Mouse (Mus musculus) MEL (cell line): ENCODE results near the gene Srp72. TPM values are rescaled to one million over a fixed set of nuclear protein-coding genes. Genes with fewer than 3 reads are reported as not detected.

Source experiments
- DNase-seq: peaks from one replicate; pipeline ENCODE4 v3.0.0; 2011; ENCODE audit warnings: low read depth, low spot score
- H3K27ac ChIP-seq: 2 replicates; pipeline ENCODE4 v1.5.1; 2012; ENCODE audit warnings: low read depth, mild to moderate bottlenecking, control low read depth, low read length, moderate library complexity; ENCODE audit not compliant: control insufficient read depth
- H3K27me3 ChIP-seq, 2 experiments: fragments of 150-350 bp in 1 of 2; sonication (generic) in 1 of 2; 2 replicates each; pipeline ENCODE4 v1.6.1; 2012; ENCODE audit warnings: low read length in 2 of 2, mild to moderate bottlenecking in 2 of 2, improper control_type of control experiment in 1 of 2, moderate library complexity in 1 of 2; ENCODE audit not compliant: insufficient read depth in 2 of 2, control insufficient read depth in 1 of 2
- H3K36me3 ChIP-seq, 2 experiments: 2 replicates each; pipeline ENCODE4 v1.6.1; 2012 to 2014; ENCODE audit warnings: low read length in 2 of 2, improper control_type of control experiment in 1 of 2, inconsistent platforms in 1 of 2, mild to moderate bottlenecking in 1 of 2; ENCODE audit not compliant: insufficient read depth in 2 of 2, control insufficient read depth in 1 of 2
- H3K4me1 ChIP-seq, 2 experiments: fragments of 150-350 bp in 1 of 2; sonication (generic) in 1 of 2; 2 replicates each; pipeline ENCODE4 v1.6.1; 2012; ENCODE audit warnings: low read length in 2 of 2, improper control_type of control experiment in 1 of 2, mild to moderate bottlenecking in 1 of 2; ENCODE audit not compliant: insufficient read depth in 2 of 2, control insufficient read depth in 1 of 2
- H3K4me3 ChIP-seq, 2 experiments: fragments of 150-350 bp in 1 of 2; sonication (generic) in 1 of 2; 2 replicates each; pipeline ENCODE4 v1.5.1; 2012; ENCODE audit warnings: low read depth in 2 of 2, low read length in 2 of 2, mild to moderate bottlenecking in 2 of 2, moderate library complexity in 2 of 2, control low read depth in 1 of 2, improper control_type of control experiment in 1 of 2; ENCODE audit not compliant: control insufficient read depth in 1 of 2, insufficient read depth in 1 of 2
- H3K79me2 ChIP-seq: 2 replicates; pipeline ENCODE4 v1.6.1; 2012; ENCODE audit warnings: mild to moderate bottlenecking, low read length, moderate library complexity; ENCODE audit not compliant: control insufficient read depth, poor library complexity, insufficient read depth
- H3K9ac ChIP-seq: 2 replicates; pipeline ENCODE4 v1.6.1; 2012; ENCODE audit warnings: low read depth, mild to moderate bottlenecking, control low read depth, low read length, moderate library complexity; ENCODE audit not compliant: control insufficient read depth, poor library complexity, severe bottlenecking
- H3K9me3 ChIP-seq: fragments of 150-350 bp; sonication (generic); replicated peaks from 2 replicates; pipeline ENCODE4 v1.6.1; 2012; ENCODE audit warnings: mild to moderate bottlenecking, low read length, improper control_type of control experiment, moderate library complexity; ENCODE audit not compliant: insufficient read depth
- BHLHE40 ChIP-seq: IDR thresholded peaks from 2 replicates; pipeline ENCODE4 v1.6.1; 2012; ENCODE audit warnings: low read depth, mild to moderate bottlenecking, inconsistent platforms, low read length, improper control_type of control experiment, borderline replicate concordance
- CHD1 ChIP-seq: IDR thresholded peaks from 2 replicates; pipeline ENCODE4 v1.6.1; 2012; ENCODE audit warnings: low read depth, mild to moderate bottlenecking, inconsistent platforms, low read length, improper control_type of control experiment
- CHD2 ChIP-seq: IDR thresholded peaks from 2 replicates; pipeline ENCODE4 v1.6.1; 2011; ENCODE audit warnings: low read length, improper control_type of control experiment
- CTCF ChIP-seq, 3 experiments: IDR thresholded peaks in 2 of 3; conservative IDR thresholded peaks in 1 of 3; 2 replicates each; pipeline ENCODE4 v1.5.1; 2011 to 2012; ENCODE audit warnings: low read length in 3 of 3, low read depth in 2 of 3, mild to moderate bottlenecking in 2 of 3, improper control_type of control experiment in 1 of 3, inconsistent platforms in 1 of 3, mixed read lengths in 1 of 3, moderate library complexity in 1 of 3; ENCODE audit not compliant: control insufficient read depth in 1 of 3, insufficient read depth in 1 of 3, poor library complexity in 1 of 3, severe bottlenecking in 1 of 3
- E2F4 ChIP-seq: IDR thresholded peaks from 2 replicates; pipeline ENCODE4 v1.6.1; 2011; ENCODE audit warnings: low read depth, low read length, improper control_type of control experiment, borderline replicate concordance
- EP300 ChIP-seq, 2 experiments: IDR thresholded peaks; 2 replicates each; pipeline ENCODE4 v1.6.1; 2011; ENCODE audit warnings: improper control_type of control experiment in 2 of 2, low read length in 2 of 2, low read depth in 1 of 2, mild to moderate bottlenecking in 1 of 2
- ETS1 ChIP-seq: IDR thresholded peaks from 2 replicates; pipeline ENCODE4 v1.6.1; 2012; ENCODE audit warnings: low read depth, mild to moderate bottlenecking, inconsistent platforms, low read length, improper control_type of control experiment, moderate library complexity
- GABPA ChIP-seq: IDR thresholded peaks from 2 replicates; pipeline ENCODE4 v1.6.1; 2012; ENCODE audit warnings: low read depth, mild to moderate bottlenecking, inconsistent platforms, low read length, improper control_type of control experiment, moderate library complexity
- GATA1 ChIP-seq: IDR thresholded peaks from 2 replicates; pipeline ENCODE4 v1.6.1; 2011; ENCODE audit warnings: low read depth, low read length, improper control_type of control experiment
- HCFC1 ChIP-seq: IDR thresholded peaks from 2 replicates; pipeline ENCODE4 v1.6.1; 2012; ENCODE audit warnings: low read depth, mild to moderate bottlenecking, inconsistent platforms, low read length, improper control_type of control experiment, moderate library complexity
- JUND ChIP-seq: IDR thresholded peaks from 2 replicates; pipeline ENCODE4 v1.6.1; 2011; ENCODE audit warnings: low read depth, mild to moderate bottlenecking, improper control_type of control experiment, low read length
- KAT2A ChIP-seq: conservative IDR thresholded peaks from 2 replicates; pipeline ENCODE4 v1.6.1; 2012; ENCODE audit warnings: low read depth, low read length, improper control_type of control experiment, inconsistent platforms
- MAFK ChIP-seq: IDR thresholded peaks from 2 replicates; pipeline ENCODE4 v1.6.1; 2011; ENCODE audit warnings: low read depth, mild to moderate bottlenecking, low read length, improper control_type of control experiment, borderline replicate concordance
- MAX ChIP-seq: IDR thresholded peaks from 2 replicates; pipeline ENCODE4 v1.6.1; 2011; ENCODE audit warnings: low read length, improper control_type of control experiment
- MAZ ChIP-seq: IDR thresholded peaks from 2 replicates; pipeline ENCODE4 v1.6.1; 2012; ENCODE audit warnings: low read depth, mild to moderate bottlenecking, inconsistent platforms, low read length, improper control_type of control experiment
- MEF2A ChIP-seq: IDR thresholded peaks from 2 replicates; pipeline ENCODE4 v1.6.1; 2014; ENCODE audit warnings: low read depth, mild to moderate bottlenecking, inconsistent platforms, low read length, improper control_type of control experiment; ENCODE audit not compliant: poor library complexity, insufficient replicate concordance, severe bottlenecking; ENCODE audit errors: extremely low read depth
- MXI1 ChIP-seq: IDR thresholded peaks from 2 replicates; pipeline ENCODE4 v1.6.1; 2011; ENCODE audit warnings: mild to moderate bottlenecking, low read depth, low read length, improper control_type of control experiment
- MYB ChIP-seq: IDR thresholded peaks from 2 replicates; pipeline ENCODE4 v1.6.1; 2011; ENCODE audit warnings: mild to moderate bottlenecking, low read depth, low read length, improper control_type of control experiment
- MYC ChIP-seq: IDR thresholded peaks from 2 replicates; pipeline ENCODE4 v1.6.1; 2011; ENCODE audit warnings: low read depth, mild to moderate bottlenecking, low read length, improper control_type of control experiment, moderate library complexity
- NELFE ChIP-seq: IDR thresholded peaks from 2 replicates; pipeline ENCODE4 v1.6.1; 2011; ENCODE audit warnings: low read depth, low read length, improper control_type of control experiment
- NRF1 ChIP-seq: IDR thresholded peaks from 2 replicates; pipeline ENCODE4 v1.6.1; 2014; ENCODE audit warnings: low read depth, mild to moderate bottlenecking, inconsistent platforms, low read length, improper control_type of control experiment, moderate library complexity; ENCODE audit not compliant: poor library complexity, insufficient read depth, severe bottlenecking
- POLR2A ChIP-seq, 2 experiments: IDR thresholded peaks; 2 replicates each; pipeline ENCODE4 v1.6.1; 2011 to 2012; ENCODE audit warnings: low read length in 2 of 2, mild to moderate bottlenecking in 2 of 2, control low read depth in 1 of 2, improper control_type of control experiment in 1 of 2, low read depth in 1 of 2, moderate library complexity in 1 of 2; ENCODE audit not compliant: control insufficient read depth in 1 of 2, insufficient read depth in 1 of 2, poor library complexity in 1 of 2
- POLR2AphosphoS5 ChIP-seq: IDR thresholded peaks from 2 replicates; pipeline ENCODE4 v1.6.1; 2012; ENCODE audit warnings: low read depth, borderline replicate concordance, mild to moderate bottlenecking, inconsistent platforms, low read length, moderate library complexity, mixed read lengths
- RAD21 ChIP-seq: IDR thresholded peaks from 2 replicates; pipeline ENCODE4 v1.6.1; 2011; ENCODE audit warnings: mild to moderate bottlenecking, low read depth, low read length, improper control_type of control experiment
- RCOR1 ChIP-seq: IDR thresholded peaks from 2 replicates; pipeline ENCODE4 v1.6.1; 2012; ENCODE audit warnings: low read depth, mild to moderate bottlenecking, inconsistent platforms, low read length, improper control_type of control experiment
- SIN3A ChIP-seq: IDR thresholded peaks from 2 replicates; pipeline ENCODE4 v1.6.1; 2012; ENCODE audit warnings: low read length, improper control_type of control experiment, inconsistent platforms
- SMC3 ChIP-seq: IDR thresholded peaks from 2 replicates; pipeline ENCODE4 v1.6.1; 2011; ENCODE audit warnings: low read depth, low read length, improper control_type of control experiment
- TAL1 ChIP-seq: IDR thresholded peaks from 2 replicates; pipeline ENCODE4 v1.6.1; 2012; ENCODE audit warnings: mild to moderate bottlenecking, inconsistent platforms, low read length, moderate library complexity, mixed read lengths
- TBP ChIP-seq: IDR thresholded peaks from 2 replicates; pipeline ENCODE4 v1.8.0; 2011; ENCODE audit warnings: low read depth, low read length, improper control_type of control experiment
- TCF12 ChIP-seq: IDR thresholded peaks from 2 replicates; pipeline ENCODE4 v1.6.1; 2014; ENCODE audit warnings: low read depth, mild to moderate bottlenecking, inconsistent platforms, low read length, improper control_type of control experiment, moderate library complexity
- UBTF ChIP-seq: IDR thresholded peaks from 2 replicates; pipeline ENCODE4 v1.6.1; 2012; ENCODE audit warnings: low read depth, mild to moderate bottlenecking, inconsistent platforms, low read length, improper control_type of control experiment, moderate library complexity, borderline replicate concordance; ENCODE audit not compliant: insufficient read depth
- USF1 ChIP-seq: IDR thresholded peaks from 2 replicates; pipeline ENCODE4 v1.6.1; 2014; ENCODE audit warnings: low read depth, mild to moderate bottlenecking, inconsistent platforms, low read length, improper control_type of control experiment, moderate library complexity
- USF2 ChIP-seq, 2 experiments: IDR thresholded peaks; 2 replicates each; pipeline ENCODE4 v1.6.1; 2011 to 2012; ENCODE audit warnings: improper control_type of control experiment in 2 of 2, low read length in 2 of 2, borderline replicate concordance in 1 of 2, inconsistent platforms in 1 of 2, low read depth in 1 of 2, mild to moderate bottlenecking in 1 of 2; ENCODE audit not compliant: insufficient read depth in 1 of 2
- ZC3H11A ChIP-seq: IDR thresholded peaks from 2 replicates; pipeline ENCODE4 v1.6.1; 2012; ENCODE audit warnings: low read depth, mild to moderate bottlenecking, inconsistent platforms, low read length, improper control_type of control experiment
- ZKSCAN1 ChIP-seq: IDR thresholded peaks from 2 replicates; pipeline ENCODE4 v1.6.1; 2012; ENCODE audit warnings: low read depth, mild to moderate bottlenecking, inconsistent platforms, low read length, improper control_type of control experiment, moderate library complexity
- ZMIZ1 ChIP-seq: IDR thresholded peaks from 2 replicates; pipeline ENCODE4 v1.6.1; 2012; ENCODE audit warnings: low read depth, mild to moderate bottlenecking, inconsistent platforms, low read length, improper control_type of control experiment, moderate library complexity
- ZNF384 ChIP-seq: IDR thresholded peaks from 2 replicates; pipeline ENCODE4 v1.6.1; 2012; ENCODE audit warnings: low read depth, mild to moderate bottlenecking, inconsistent platforms, low read length, improper control_type of control experiment
- polyA plus RNA-seq, 2 experiments: library from polyadenylated mRNA; stranded (reverse) in 1 of 2; unstranded in 1 of 2; fragments of >175 nt in 1 of 2; fragments of >200 nt in 1 of 2; gene quantifications; 2 replicates each; pipeline versions ENCODE4 v1.2.1 to v1.2.4; 2012; ENCODE audit warnings: low replicate concordance in 2 of 2, low read depth in 1 of 2; ENCODE audit not compliant: insufficient read length in 2 of 2, insufficient read depth in 1 of 2, missing spikeins in 1 of 2
- total RNA-seq: library from RNA; depleted of rRNA; stranded (reverse); fragments of 300-350 nt; gene quantifications from 2 replicates; pipeline ENCODE4 v1.2.3, GENCODE M21; 2012

The Srp72 gene
- total and polyA plus RNA-seq, 3 experiments = 87.1 to 231 (median 140) TPM

DNA sequence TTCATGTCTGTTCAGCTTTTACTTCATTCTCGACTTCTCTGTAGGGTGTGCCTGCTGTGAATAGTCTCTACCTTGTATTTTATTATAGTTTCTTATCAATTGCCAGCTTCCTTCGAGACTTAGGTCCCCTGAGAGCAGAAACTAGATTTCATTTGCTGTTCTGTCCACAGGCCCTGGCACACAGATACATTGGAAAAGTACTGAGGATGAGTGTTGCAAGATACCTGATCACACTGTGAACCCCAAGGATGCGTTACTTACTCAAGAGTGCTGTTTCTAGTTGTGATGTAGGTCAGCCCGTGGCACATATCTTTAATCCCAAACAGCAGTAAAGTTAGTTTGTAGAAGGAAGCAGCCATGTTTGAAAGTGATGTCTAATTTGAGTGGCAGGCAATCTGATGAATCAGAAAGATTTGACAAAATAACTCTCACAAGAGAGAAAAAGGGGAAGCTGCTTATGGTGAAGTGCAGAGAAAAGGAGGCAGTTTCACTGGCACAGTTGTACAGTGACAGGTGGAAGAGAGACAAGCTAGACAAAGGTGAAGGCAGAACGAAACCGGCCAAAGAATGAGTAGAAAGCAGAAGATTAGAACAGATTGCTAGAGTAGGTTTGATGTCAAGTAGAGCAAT lies 20.1 kb upstream of the Srp72 start:
- peaks cover 48% of the 10 kb centered on the region for H3K79me2 ChIP-seq
- no peaks in the 10 kb centered on the region for H3K27me3 ChIP-seq
- H3K27ac ChIP-seq = peak overlapping the region; percentile 32
- peaks cover 13 to 39% of the 10 kb centered on the region in 2 experiments for H3K36me3 ChIP-seq
- no peak overlapping the region for H3K4me3 ChIP-seq
- H3K9me3 ChIP-seq = no peaks in the 10 kb centered on the region
- H3K4me1 ChIP-seq = peaks cover 13 to 19% of the 10 kb centered on the region in 2 experiments
- peak overlapping the region; percentile 32; the same call in 1 of the 2 replicates for H3K9ac ChIP-seq
- DNase-seq = peak; percentile 80
- 0 out of 2 replicates have a peak, but pooled peaks have one; percentile 20 for TF ChIP-seq MYC
- TF ChIP-seq TCF12 = no peak
- no peak for TF ChIP-seq USF2 (IDR thresholded peaks at IDR 0.05; ENCODE audit: borderline replicate concordance in 1 of 2, insufficient read depth in 1 of 2, low read depth in 1 of 2, low read length in 2 of 2)
- TF ChIP-seq MAFK = no peak
- peak; percentile 39; the same call in 1 of the 2 replicates for TF ChIP-seq ETS1
- no peak for TF ChIP-seq KAT2A
- TF ChIP-seq CHD1 = no peak
- TF ChIP-seq SIN3A = peak; percentile 79
- TF ChIP-seq JUND = no peak
- TF ChIP-seq ZKSCAN1 = no peak
- TF ChIP-seq E2F4 = no peak
- no peak for TF ChIP-seq POLR2AphosphoS5
- TF ChIP-seq HCFC1 = peak; percentile 57
- TF ChIP-seq MAZ = no peak
- no peak for TF ChIP-seq BHLHE40
- no peak for TF ChIP-seq ZC3H11A
- TF ChIP-seq MXI1 = peak; percentile 66
- peak; percentile 80 for TF ChIP-seq TBP
- no peak for TF ChIP-seq NRF1
- peak in 1 of 2 experiments; percentile 39; a peak in 1 of 4 replicates for TF ChIP-seq EP300 (IDR thresholded peaks at IDR 0.05; ENCODE audit: low read depth in 1 of 2, low read length in 2 of 2)
- TF ChIP-seq UBTF = no peak
- TF ChIP-seq ZNF384 = no peak
- no peak for TF ChIP-seq SMC3
- TF ChIP-seq MAX = no peak
- no peak for TF ChIP-seq ZMIZ1
- TF ChIP-seq TAL1 = no peak
- no peak for TF ChIP-seq USF1
- no peak for TF ChIP-seq CHD2
- peak; percentile 89 for TF ChIP-seq RCOR1
- TF ChIP-seq MYB = no peak
- TF ChIP-seq NELFE = no peak
- no peak for TF ChIP-seq RAD21
- TF ChIP-seq GATA1 = peak; percentile 65
- TF ChIP-seq CTCF (IDR thresholded peaks at IDR 0.05 in 2 of 3, conservative IDR thresholded peaks at IDR 0.05 in 1 of 3; ENCODE audit: control insufficient read depth in 1 of 3, insufficient read depth in 1 of 3, low read depth in 2 of 3, low read length in 3 of 3, poor library complexity in 1 of 3, severe bottlenecking in 1 of 3) = no peak
- no peak for TF ChIP-seq GABPA
- TF ChIP-seq MEF2A = no peak
- TF ChIP-seq POLR2A (IDR thresholded peaks at IDR 0.05; ENCODE audit: control insufficient read depth in 1 of 2, insufficient read depth in 1 of 2, low read depth in 1 of 2, low read length in 2 of 2, poor library complexity in 1 of 2) = 0 out of 4 replicates have a peak, but pooled peaks of 1 of the 2 experiments have one; percentile 26
